Mouse (Mus musculus) hindlimb bud, embryonic 11.5 days (tissue): ENCODE measurements around the gene Gm4131.

Experiments used
- DNase-seq: peaks from one replicate; pipeline ENCODE4 v3.0.0-alpha.2; 2012; ENCODE audit warnings: low read depth, low spot score; ENCODE audit errors: extremely low spot score

The Gm4131 gene

DNA sequence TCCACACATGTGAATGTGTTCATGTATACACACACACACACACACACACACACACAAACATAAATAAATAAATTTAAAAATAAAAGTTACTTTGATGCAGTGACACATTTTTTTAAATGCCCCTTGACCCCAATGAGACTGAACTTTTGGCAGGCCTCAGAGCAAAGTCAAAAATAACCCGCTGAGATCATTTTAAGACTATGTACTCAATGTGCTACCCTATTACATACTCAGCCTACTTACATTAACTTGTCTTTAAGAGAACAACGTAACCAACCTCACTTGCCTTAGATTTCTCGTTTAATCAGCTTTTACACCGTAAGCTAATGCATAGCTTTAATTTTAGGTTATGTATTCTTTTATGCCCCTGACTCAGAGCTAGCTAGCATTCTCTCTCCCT, 13.9 kb downstream of the Gm4131 start:
- DNase-seq = no peak

- DNase-seq = no peak
These were observed 16.6 kb downstream of the Gm4131 start for GRCm38 (mm10) chr14:62550121-62550520.

- no peak for DNase-seq
These were observed 20.0 kb downstream of the Gm4131 start for GRCm38 (mm10) chr14:62546746-62547145.

DNA sequence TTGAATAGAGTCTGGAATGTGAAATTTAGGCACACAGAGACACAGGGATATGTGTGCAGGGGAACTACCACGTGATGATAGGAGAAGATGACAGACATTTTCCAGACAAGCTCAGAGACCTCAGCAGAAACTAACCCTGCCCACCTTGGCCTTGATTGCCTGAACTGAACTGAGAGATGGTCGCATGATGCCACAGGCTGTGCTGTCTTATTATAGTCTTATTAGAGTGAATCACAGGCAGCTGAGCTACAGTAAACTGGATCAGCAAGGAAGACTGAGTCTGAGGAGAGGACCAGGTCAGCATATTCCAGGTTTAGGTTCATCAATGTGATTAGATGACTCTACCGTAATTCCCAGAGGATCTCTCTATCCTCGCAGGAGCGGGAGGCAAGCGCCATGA, 20.4 kb downstream of the Gm4131 start:
- no peak for DNase-seq

DNA sequence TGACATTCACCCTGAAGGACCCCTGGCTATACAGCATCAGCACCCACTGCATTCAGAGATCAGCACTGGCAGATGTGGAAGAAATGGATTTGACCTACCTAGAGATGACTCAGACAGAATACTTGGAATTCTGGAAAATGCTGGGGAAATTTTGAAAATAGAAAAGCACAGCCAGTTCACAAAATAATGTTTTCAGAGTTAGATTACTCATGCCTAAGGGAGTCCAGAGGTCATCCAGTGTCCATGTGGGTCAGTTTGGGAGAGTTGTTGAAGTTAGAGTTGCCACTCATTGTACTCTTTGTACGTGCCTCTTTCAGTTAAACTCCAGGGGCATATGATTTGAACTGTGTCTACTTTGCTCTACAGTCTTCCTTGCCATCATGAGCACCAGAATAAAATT, 25.0 kb downstream of the Gm4131 start:
- no peak for DNase-seq

DNA sequence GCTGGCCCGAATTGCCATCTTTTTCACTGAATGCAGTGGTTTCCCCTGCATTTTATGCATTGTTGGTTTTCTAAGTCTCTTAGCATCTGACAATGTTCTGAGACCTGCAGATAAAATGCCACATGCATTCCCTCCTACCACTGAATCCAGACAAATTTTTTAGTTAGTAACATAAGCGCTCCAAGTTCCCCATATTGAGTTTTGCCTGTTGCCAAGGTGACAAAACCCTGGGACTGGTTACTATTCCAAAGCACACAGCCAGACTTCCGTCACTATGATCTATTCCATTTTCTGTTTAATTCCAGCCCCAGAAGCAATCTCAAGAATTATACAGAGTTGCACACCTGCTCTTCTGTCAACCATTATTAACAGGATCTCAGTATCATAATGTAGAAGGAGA, 26.9 kb downstream of the Gm4131 start:
- no peak for DNase-seq

DNA sequence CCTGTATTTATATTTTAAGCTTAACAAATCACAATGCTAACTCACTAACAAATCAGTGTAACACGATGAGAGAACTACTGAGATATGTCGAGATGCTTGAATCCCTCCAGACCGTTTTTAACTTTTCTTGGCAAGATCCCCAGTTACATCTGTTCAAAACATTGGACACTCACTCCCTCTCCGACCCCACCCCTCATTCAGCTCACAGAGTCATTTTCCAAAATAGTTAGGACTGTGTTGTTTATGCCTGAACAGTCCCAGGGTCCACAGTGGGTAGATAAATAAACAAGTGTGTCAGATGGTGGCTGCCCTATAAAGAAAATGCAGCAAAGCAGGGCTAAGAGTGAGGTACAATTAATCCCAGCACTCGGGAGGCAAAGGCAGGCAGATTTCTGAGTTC, 29.7 kb downstream of the Gm4131 start:
- no peak for DNase-seq

DNA sequence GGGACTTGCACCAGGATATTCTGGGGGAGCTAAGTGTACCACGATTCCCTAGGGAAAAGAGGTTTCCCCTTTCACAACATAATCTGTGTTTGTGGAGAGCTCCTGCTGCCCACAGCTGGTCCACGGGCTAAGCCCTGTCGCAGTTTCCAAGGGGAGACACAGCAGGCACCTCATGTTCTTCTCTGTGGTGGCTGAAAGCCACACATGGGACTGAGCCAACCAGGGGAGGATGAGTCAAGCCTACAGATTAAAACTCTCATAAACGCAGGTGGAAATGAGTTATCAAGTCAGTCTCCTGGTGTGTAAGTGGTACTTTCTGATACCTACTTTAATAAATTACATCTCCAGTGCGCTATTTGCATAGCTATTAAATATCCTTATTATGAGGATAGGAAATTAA, 30.6 kb downstream of the Gm4131 start:
- DNase-seq = no peak

- DNase-seq = no peak
These were observed 35.8 kb downstream of the Gm4131 start for GRCm38 (mm10) chr14:62530951-62531350.

DNA sequence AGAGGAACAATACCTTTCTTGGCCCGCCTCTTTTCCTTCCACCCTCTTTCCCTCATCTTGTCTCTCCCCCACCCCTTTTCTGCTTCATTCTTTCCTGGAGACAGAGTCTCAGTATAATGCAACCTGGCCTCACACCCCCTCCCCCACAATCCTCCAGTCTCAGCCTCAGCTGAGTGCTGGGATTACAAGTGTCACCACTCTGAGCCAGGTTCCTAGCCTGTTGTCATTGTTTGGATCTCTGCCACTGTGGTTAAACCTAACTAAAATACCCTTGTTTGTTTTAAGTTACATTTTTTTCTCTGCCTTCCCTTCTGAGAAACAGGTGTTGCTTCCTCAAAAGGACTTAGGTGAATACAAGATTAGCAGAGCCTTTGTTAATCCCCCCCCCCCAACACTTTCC, 53.9 kb downstream of the Gm4131 start:
- DNase-seq = no peak

DNA sequence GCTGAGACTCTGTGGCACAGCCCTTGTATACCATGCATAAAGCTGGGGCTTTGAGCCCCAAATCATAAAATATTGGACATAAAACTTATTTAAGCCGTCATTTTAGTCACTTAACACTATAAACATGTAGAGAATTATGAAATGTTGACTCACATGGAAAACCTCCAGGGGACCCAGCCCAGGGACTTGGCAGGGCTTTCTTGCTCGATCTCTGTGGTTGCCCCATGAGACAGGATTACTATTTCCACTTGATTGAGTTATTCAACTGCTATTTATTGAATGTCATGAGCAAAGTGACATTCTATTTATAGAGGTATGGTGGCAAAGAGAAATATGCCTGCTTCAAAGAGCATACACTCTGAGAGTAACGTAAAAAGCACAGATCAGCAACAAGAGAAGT, 57.4 kb downstream of the Gm4131 start:
- DNase-seq = no peak

GRCm38 (mm10) chr14:62506261-62506660, 60.5 kb downstream of the Gm4131 start:
- no peak for DNase-seq

- no peak for DNase-seq
These were observed 69.3 kb downstream of the Gm4131 start for GRCm38 (mm10) chr14:62497391-62497790.

- DNase-seq = no peak
These were observed 70.2 kb downstream of the Gm4131 start for GRCm38 (mm10) chr14:62496501-62496900.

- DNase-seq = no peak
These were observed 73.3 kb downstream of the Gm4131 start for GRCm38 (mm10) chr14:62493456-62493855.

DNA sequence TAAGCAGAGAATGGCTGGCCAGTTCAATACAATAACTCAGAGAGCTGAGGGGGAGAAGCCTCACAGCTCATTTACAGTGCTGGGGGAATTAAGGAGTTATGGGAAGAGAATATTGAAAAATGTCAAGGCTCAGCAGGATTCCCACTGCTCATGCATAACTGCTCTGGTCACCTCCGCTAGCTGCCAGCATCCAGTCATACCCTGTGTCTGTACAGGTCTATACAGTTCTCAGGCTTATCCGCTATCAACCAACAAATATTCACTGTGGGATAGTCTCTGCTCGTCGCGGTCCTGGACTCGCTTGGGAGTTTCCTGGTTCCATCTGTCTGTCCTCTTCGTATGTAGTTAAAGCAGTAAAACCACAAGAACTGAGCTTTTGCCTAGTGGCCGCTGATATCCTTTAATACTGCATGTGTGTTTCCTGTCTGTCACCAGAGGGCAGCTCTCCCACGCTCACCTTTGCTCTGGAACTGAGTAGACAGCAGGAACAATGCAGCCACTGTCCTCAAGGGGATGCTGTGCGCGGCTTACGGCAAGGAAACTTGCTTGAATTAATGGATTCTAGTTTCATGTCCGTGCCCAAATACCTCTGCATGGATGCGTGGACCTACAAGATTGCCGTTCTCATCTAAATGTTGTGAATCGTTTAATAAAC, 74.4 kb downstream of the Gm4131 start:
- peak; percentile 22 for DNase-seq

GRCm38 (mm10) chr14:62488270-62488669, 78.5 kb downstream of the Gm4131 start:
- no peak for DNase-seq

DNA sequence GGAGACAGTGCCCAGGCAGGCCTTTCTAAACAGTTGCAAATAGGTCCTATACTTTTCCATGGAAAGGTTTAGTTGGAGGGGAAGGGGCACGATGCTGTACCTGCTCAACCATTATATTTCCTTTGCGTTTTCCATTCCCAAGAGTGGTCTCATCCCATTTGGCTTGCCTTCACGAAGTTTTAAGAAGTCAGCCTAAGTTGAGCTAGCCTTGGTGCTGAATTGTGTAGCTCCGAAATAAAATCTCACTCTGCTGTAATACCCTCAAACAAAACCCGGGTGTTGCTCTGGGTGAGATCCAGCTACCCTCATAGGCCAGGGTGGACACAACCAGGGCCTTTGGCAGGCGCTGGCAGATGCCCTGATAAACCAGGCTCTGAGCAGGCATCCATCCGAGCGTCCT, 85.3 kb downstream of the Gm4131 start:
- no peak for DNase-seq

DNA sequence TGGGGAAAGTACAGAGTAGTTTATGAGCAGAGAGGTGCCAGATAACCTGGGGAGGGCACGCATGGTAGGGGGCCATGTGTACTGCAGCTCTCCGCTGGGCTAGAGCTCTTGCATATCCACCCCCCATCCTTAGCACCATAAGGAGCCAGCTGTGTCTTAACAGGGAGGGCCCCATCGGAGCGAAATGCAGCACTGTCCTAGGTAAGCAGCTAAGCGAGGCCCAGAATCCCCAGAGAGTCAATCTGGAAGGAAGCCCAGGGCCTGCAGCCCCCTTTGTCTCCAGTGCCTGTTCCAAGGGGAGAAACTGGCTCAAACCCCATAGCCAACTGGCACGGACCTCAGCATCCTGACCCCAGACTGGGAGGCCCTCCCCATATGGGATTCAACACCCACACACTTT, 87.3 kb downstream of the Gm4131 start:
- DNase-seq = no peak

- no peak for DNase-seq
These were observed 92.2 kb downstream of the Gm4131 start for GRCm38 (mm10) chr14:62474481-62474880.

DNA sequence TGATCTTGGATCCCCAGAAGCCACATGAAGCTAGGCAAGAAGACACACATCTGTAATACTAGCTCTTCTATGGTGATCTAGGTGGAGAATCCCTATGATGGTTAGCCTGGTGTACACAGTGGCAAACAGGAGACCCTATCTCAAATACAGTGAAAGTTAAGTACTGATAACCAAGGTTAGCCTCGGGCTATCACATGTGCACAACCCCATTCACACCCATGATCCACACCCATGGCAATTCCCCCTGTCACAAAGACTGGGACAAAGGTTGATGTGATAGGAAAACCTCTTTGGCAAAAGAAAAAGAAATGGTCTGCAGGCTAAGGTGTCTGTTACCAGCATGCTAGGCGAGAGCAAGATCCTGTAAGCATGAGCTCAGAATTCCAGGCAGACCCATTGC, 94.7 kb downstream of the Gm4131 start:
- DNase-seq = no peak

GRCm38 (mm10) chr14:62468753-62469125, 98.0 kb downstream of the Gm4131 start:
- no peak for DNase-seq

DNA sequence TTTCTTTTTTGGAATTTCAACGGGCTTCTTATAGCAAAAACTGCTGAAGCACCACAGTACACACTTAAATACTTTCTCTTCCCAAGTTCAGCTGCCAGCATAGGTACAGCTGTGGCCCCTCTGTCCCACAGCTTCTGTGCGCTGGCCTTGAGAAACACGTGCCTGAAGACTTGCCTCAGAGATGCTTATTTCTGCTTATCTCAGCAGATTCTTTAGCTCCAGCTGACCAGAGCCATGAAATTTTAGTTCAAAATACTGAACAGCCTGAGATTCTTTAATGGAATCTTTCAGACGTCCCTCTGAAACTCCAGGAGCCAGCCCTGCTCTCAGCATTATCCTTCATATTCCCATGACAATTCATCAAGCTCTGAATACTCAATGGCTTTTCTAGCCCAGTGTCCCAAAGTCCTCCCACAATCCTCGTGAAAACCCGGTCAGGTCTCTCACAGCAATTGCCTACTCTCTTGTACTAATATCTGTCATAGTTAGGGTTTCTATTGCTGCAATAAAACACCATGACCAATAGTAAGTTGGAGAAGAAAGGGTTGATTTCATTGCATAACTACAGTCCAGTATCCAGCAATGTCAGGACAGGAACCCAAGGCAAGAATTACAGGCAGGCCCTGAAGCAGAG, 98.5 kb downstream of the Gm4131 start:
- DNase-seq = no peak
